Comparison of ENCODE assay signal across 24 mouse cellular contexts in genomic region chr4:58291828-58292227, GRCm38 (mm10). TPM values are rescaled to one million over a fixed set of nuclear protein-coding genes. Genes with fewer than 3 reads are reported as not detected.
A peak's percentile ranks its signal among the peaks of the same experiment; 100 is the strongest.
DNase-seq lines count a peak whose midpoint lies in the region; ATAC-seq and TF ChIP-seq lines count a peak whose summit lies in the region.
"Had no signal": no experiment of that assay in that cellular context is flagged by ENCODE, and none has a peak within 500 bp of the region (broad histone marks: within the 10 kb centered on the region; RNA-seq: fewer than 3 reads in every experiment).

No protein-coding gene starts in this region.

- in situ Hi-C loops in CH12.LX (cut with MboI; ENCODE audit: low pct_ligation_motif_present, low pct_unique_long_range_greater_than_20kb, low sequenced_read_pairs): loop anchor here (25.0 kb wide), 1 partner anchor 445 kb away; no protein-coding TSS in a partner anchor

- H3K9ac ChIP-seq in midbrain, embryonic 12.5 days (replicated peaks): no peak overlapping the region
- no peak overlapping the region for H3K9ac ChIP-seq in midbrain, embryonic 16.5 days (ENCODE audit: low read depth, low read length)
- H3K9ac ChIP-seq in CH12.LX (ENCODE audit: insufficient read depth, low read depth): no peak overlapping the region
- no peak overlapping the region for H3K9ac ChIP-seq in MEL (ENCODE audit: control insufficient read depth, low read depth, low read length, poor library complexity, severe bottlenecking)
- H3K9ac ChIP-seq: embryonic facial prominence, embryonic 12.5 days; forebrain, embryonic 13.5 days; forebrain, embryonic 15.5 days; forebrain, postnatal 0 days had no signal

- H3K36me3 ChIP-seq in midbrain, embryonic 12.5 days: no peaks in the 10 kb centered on the region
- no peaks in the 10 kb centered on the region for H3K36me3 ChIP-seq in midbrain, embryonic 16.5 days (ENCODE audit: control insufficient read depth, insufficient read depth, low read length)
- H3K36me3 ChIP-seq in CH12.LX (replicated peaks in 1 of 2; ENCODE audit: control insufficient read depth in 1 of 2, insufficient read depth in 1 of 2, low read length in 1 of 2) (no peaks in the 10 kb centered on the region), MEL (ENCODE audit: control insufficient read depth in 1 of 2, insufficient read depth in 2 of 2, low read length in 2 of 2) (no peaks in the 10 kb centered on the region)
- H3K36me3 ChIP-seq: embryonic facial prominence, embryonic 10.5 days; embryonic facial prominence, embryonic 12.5 days; forebrain, embryonic 15.5 days; G1E had no signal

- H3K79me2 ChIP-seq in CH12.LX (replicated peaks; ENCODE audit: control insufficient read depth, extremely low read depth, insufficient read depth, poor library complexity, severe bottlenecking) (no peaks in the 10 kb centered on the region), MEL (ENCODE audit: control insufficient read depth, insufficient read depth, low read length, poor library complexity) (no peaks in the 10 kb centered on the region)

- TF ChIP-seq RAD21 in CH12.LX (IDR thresholded peaks at IDR 0.05; ENCODE audit: low read depth, low read length) (no peak), MEL (IDR thresholded peaks at IDR 0.05; ENCODE audit: low read depth, low read length) (no peak)

- no peak overlapping the region for H3K27ac ChIP-seq in midbrain, embryonic 12.5 days (replicated peaks)
- no peak overlapping the region for H3K27ac ChIP-seq in midbrain, embryonic 16.5 days (ENCODE audit: low read length)
- no peak overlapping the region for H3K27ac ChIP-seq in CH12.LX (ENCODE audit: insufficient read depth, low read depth)
- H3K27ac ChIP-seq in MEL (ENCODE audit: control insufficient read depth, low read depth, low read length): no peak overlapping the region
- H3K27ac ChIP-seq in layer of hippocampus, adult 2 months: no peak overlapping the region
- H3K27ac ChIP-seq: embryonic facial prominence, embryonic 10.5 days; embryonic facial prominence, embryonic 12.5 days; forebrain, embryonic 13.5 days; forebrain, embryonic 15.5 days had no signal

- no peak for TF ChIP-seq POLR2A in CH12.LX (IDR thresholded peaks at IDR 0.05; ENCODE audit: low read depth, low read length)
- TF ChIP-seq POLR2A in MEL (IDR thresholded peaks at IDR 0.05; ENCODE audit: control insufficient read depth in 1 of 2, insufficient read depth in 1 of 2, low read depth in 1 of 2, low read length in 2 of 2, poor library complexity in 1 of 2): no peak

- H3K27me3 ChIP-seq in midbrain, embryonic 12.5 days: no peaks in the 10 kb centered on the region
- H3K27me3 ChIP-seq in midbrain, embryonic 16.5 days (ENCODE audit: control insufficient read depth, insufficient read depth, low read depth, low read length): no peaks in the 10 kb centered on the region
- no peaks in the 10 kb centered on the region for H3K27me3 ChIP-seq in CH12.LX (replicated peaks)
- H3K27me3 ChIP-seq in MEL (ENCODE audit: control insufficient read depth in 1 of 2, insufficient read depth in 2 of 2, low read length in 2 of 2): no peaks in the 10 kb centered on the region
- H3K27me3 ChIP-seq: embryonic facial prominence, embryonic 12.5 days; forebrain, embryonic 13.5 days; forebrain, embryonic 15.5 days; Patski had no signal

- no peaks in the 10 kb centered on the region for H3K9me3 ChIP-seq in midbrain, embryonic 12.5 days
- H3K9me3 ChIP-seq in midbrain, embryonic 16.5 days (replicated peaks; ENCODE audit: control insufficient read depth, low read length, poor library complexity, severe bottlenecking): no peaks in the 10 kb centered on the region
- H3K9me3 ChIP-seq in CH12.LX (replicated peaks; ENCODE audit: low read length) (no peaks in the 10 kb centered on the region), MEL (replicated peaks; ENCODE audit: insufficient read depth, low read length) (no peaks in the 10 kb centered on the region)
- H3K9me3 ChIP-seq: embryonic facial prominence, embryonic 10.5 days; embryonic facial prominence, embryonic 12.5 days; forebrain, embryonic 13.5 days; forebrain, embryonic 15.5 days had no signal

- TF ChIP-seq EP300 in CH12.LX (IDR thresholded peaks at IDR 0.05; ENCODE audit: low read length) (no peak), MEL (IDR thresholded peaks at IDR 0.05; ENCODE audit: low read depth in 1 of 2, low read length in 2 of 2) (no peak)

- no peaks in the 10 kb centered on the region for H3K4me1 ChIP-seq in midbrain, embryonic 12.5 days
- no peaks in the 10 kb centered on the region for H3K4me1 ChIP-seq in midbrain, embryonic 16.5 days (ENCODE audit: control insufficient read depth, insufficient read depth, low read length)
- H3K4me1 ChIP-seq in CH12.LX (ENCODE audit: control insufficient read depth in 1 of 2, insufficient read depth in 2 of 2) (peaks cover 3 to 5% of the 10 kb centered on the region in 2 experiments; a peak in 3 of 4 replicates), MEL (ENCODE audit: control insufficient read depth in 1 of 2, insufficient read depth in 2 of 2, low read length in 2 of 2) (no peaks in the 10 kb centered on the region)
- H3K4me1 ChIP-seq: embryonic facial prominence, embryonic 10.5 days; embryonic facial prominence, embryonic 12.5 days; forebrain, embryonic 13.5 days; forebrain, embryonic 15.5 days had no signal

- H3K4me3 ChIP-seq in midbrain, embryonic 12.5 days: no peak overlapping the region
- H3K4me3 ChIP-seq in midbrain, embryonic 16.5 days (ENCODE audit: low read depth, low read length): no peak overlapping the region
- H3K4me3 ChIP-seq in CH12.LX (replicated peaks in 1 of 3; ENCODE audit: low read depth in 2 of 3, low read length in 2 of 3, poor library complexity in 1 of 3) (no peak overlapping the region), MEL (ENCODE audit: control insufficient read depth in 1 of 2, insufficient read depth in 1 of 2, low read depth in 2 of 2, low read length in 2 of 2) (no peak overlapping the region)
- H3K4me3 ChIP-seq in layer of hippocampus, adult 2 months: no peak overlapping the region
- H3K4me3 ChIP-seq: embryonic facial prominence, embryonic 10.5 days; embryonic facial prominence, embryonic 12.5 days; forebrain, embryonic 13.5 days; forebrain, embryonic 15.5 days had no signal

- H3K4me2 ChIP-seq in midbrain, embryonic 12.5 days (replicated peaks): no peak overlapping the region
- H3K4me2 ChIP-seq in midbrain, embryonic 16.5 days (ENCODE audit: low read length): no peak overlapping the region
- H3K4me2 ChIP-seq in CH12.LX (ENCODE audit: insufficient read depth, low read depth, poor library complexity, severe bottlenecking): no peak overlapping the region
- H3K4me2 ChIP-seq: embryonic facial prominence, embryonic 12.5 days; forebrain, embryonic 13.5 days; forebrain, embryonic 15.5 days had no signal

- no peak for TF ChIP-seq CTCF in CH12.LX (conservative IDR thresholded peaks at IDR 0.05 in 1 of 2, IDR thresholded peaks at IDR 0.05 in 1 of 2; ENCODE audit: low read depth in 2 of 2, low read length in 2 of 2)
- TF ChIP-seq CTCF in MEL (IDR thresholded peaks at IDR 0.05 in 2 of 3, conservative IDR thresholded peaks at IDR 0.05 in 1 of 3; ENCODE audit: control insufficient read depth in 1 of 3, insufficient read depth in 1 of 3, low read depth in 2 of 3, low read length in 3 of 3, poor library complexity in 1 of 3, severe bottlenecking in 1 of 3): no peak
- TF ChIP-seq CTCF in layer of hippocampus, adult 2 months (conservative IDR thresholded peaks at IDR 0.05): no peak

- 0 out of 2 replicates have a peak, but pooled peaks have one; percentile 19 for ATAC-seq in midbrain, embryonic 12.5 days (ENCODE audit: low FRiP score, low read depth)
- no peak for ATAC-seq in midbrain, embryonic 16.5 days
- no peak for ATAC-seq in megakaryocyte, adult 5-6 weeks (ENCODE audit: poor library complexity, severe bottlenecking)
- ATAC-seq: activated CD4-positive, CD25-positive, alpha-beta regulatory T cell, adult 4 months; CD4-positive, CD25-positive, alpha-beta regulatory T cell, adult 4 months; forebrain, embryonic 13.5 days; forebrain, embryonic 15.5 days; forebrain, postnatal 0 days; Patski had no signal

- DNase-seq in CH12.LX (ENCODE audit: extremely low read depth): no peak
- DNase-seq in MEL (ENCODE audit: low read depth, low spot score): no peak
- DNase-seq in layer of hippocampus, adult 2 months (ENCODE audit: low spot score in 2 of 2): no peak
- DNase-seq: adrenal gland, adult 8-10 months; adrenal gland, postnatal 14 days; adrenal gland, postnatal 36 days; B cell, adult 2 months; cerebellum, adult 11-12 months; cerebellum, adult 2 months; cerebellum, adult 9-10 months; cerebellum, postnatal 10 days; cerebellum, postnatal 25 days; forebrain, postnatal 0 days had no signal

- dilution Hi-C loops in CH12.LX (cut with MboI; ENCODE audit: extremely low pct_ligation_motif_present, extremely low pct_unique_long_range_greater_than_20kb, low sequenced_read_pairs): no loop called here

- WGBS in midbrain, embryonic 12.5 days: 38% methylated on average over 1 of the region's 1 CpGs
- WGBS in midbrain, embryonic 16.5 days: 43% methylated on average over 1 of the region's 1 CpGs

TF ChIP-seq in CH12.LX, 34 proteins besides CTCF, POLR2A, EP300 and RAD21 (continues in another document):
- TF ChIP-seq MAFK (IDR thresholded peaks at IDR 0.05; ENCODE audit: insufficient replicate concordance, low read length) (peak; percentile 82), MYC (IDR thresholded peaks at IDR 0.05; ENCODE audit: low read depth, low read length) (no peak), MAZ (IDR thresholded peaks at IDR 0.05; ENCODE audit: low read depth, low read length) (no peak), MAX (IDR thresholded peaks at IDR 0.05; ENCODE audit: low read length) (no peak), RCOR1 (conservative IDR thresholded peaks at IDR 0.05; ENCODE audit: low read depth, low read length) (no peak)

TF ChIP-seq in MEL, 35 proteins besides CTCF, POLR2A, EP300 and RAD21:
- peak; percentile 47; the same call in 1 of the 2 replicates for TF ChIP-seq MAFK (IDR thresholded peaks at IDR 0.05; ENCODE audit: borderline replicate concordance, low read depth, low read length)
- TF ChIP-seq UBTF (IDR thresholded peaks at IDR 0.05; ENCODE audit: borderline replicate concordance, insufficient read depth, low read depth, low read length): no peak

RNA-seq across cellular contexts. Expression of gene Musk, which starts 6.1 kb away (rescaled TPM):
- 0.17 TPM in 1 of 2 replicates, not detected in the other for polyA plus RNA-seq in midbrain, embryonic 12.5 days (2016; fragmentation: Nextera tagmentation; extraction: Ambion mirVana)
- polyA plus RNA-seq in midbrain, embryonic 16.5 days (2015; fragmentation: Nextera tagmentation; extraction: Ambion mirVana): 0.06 and 0.20 TPM in 2 replicates
- not detected in 2 replicates for total RNA-seq in CH12.LX (2012; rRNA removed)
- not detected in 2 replicates for total RNA-seq in CH12.LX (2014; rRNA removed)
- polyA plus RNA-seq in CH12.LX (2012; ENCODE audit: insufficient read length, low read depth): not detected in 2 replicates
- not detected in 2 replicates for total RNA-seq in MEL (2012; rRNA removed)
- not detected for polyA plus RNA-seq in MEL (2012; ENCODE audit: insufficient read depth in 1 of 2, insufficient read length in 2 of 2, low read depth in 1 of 2, low replicate concordance in 2 of 2, missing spikeins in 1 of 2)
- total RNA-seq in layer of hippocampus, adult 2 months (2021): 1 to 10 TPM; 1.4 to 1.5 TPM
- total RNA-seq in megakaryocyte, adult 5-6 weeks (2015): not detected in 2 replicates
- total RNA-seq in megakaryocyte, adult 5-6 weeks (2017): not detected in 2 replicates
- total RNA-seq: G1E had no signal
- polyA plus RNA-seq: activated CD4-positive, CD25-positive, alpha-beta regulatory T cell, adult 4 months; CD4-positive, CD25-positive, alpha-beta regulatory T cell, adult 4 months; forebrain, embryonic 13.5 days; G1E; Patski had no signal
